Mouse (Mus musculus) neural tube, embryonic 10.5 days (tissue): ENCODE results near the gene Col2a1.

ENCODE experiments used
- DNase-seq: peaks from one replicate; pipeline ENCODE4 v3.0.0-alpha.2; 2017; ENCODE audit warnings: low spot score; ENCODE audit errors: extremely low spot score

The Col2a1 gene

GRCm38 (mm10) chr15:97963989-97964835, 40.3 kb downstream of the Col2a1 start, which contains the start of gene Tmem106c:
Gene Tmem106c, plus strand, starts transcription at chr15:97964200.
- DNase-seq = peak; percentile 99

- no peak for DNase-seq
Measured at GRCm38 (mm10) chr15:97963329-97963988, 41.0 kb downstream of the Col2a1 start.

- DNase-seq = no peak
Measured at GRCm38 (mm10) chr15:97956416-97956815, 48.1 kb downstream of the Col2a1 start.

- no peak for DNase-seq
Measured at GRCm38 (mm10) chr15:97955742-97956141, 48.8 kb downstream of the Col2a1 start.

- DNase-seq = no peak
Measured at GRCm38 (mm10) chr15:97955286-97955685, 49.2 kb downstream of the Col2a1 start.

- DNase-seq = no peak
Measured at GRCm38 (mm10) chr15:97954671-97955070, 49.8 kb downstream of the Col2a1 start.

GRCm38 (mm10) chr15:97952889-97953189, 51.7 kb downstream of the Col2a1 start:
- DNase-seq = no peak

- DNase-seq = peak; percentile 84
Measured at GRCm38 (mm10) chr15:97952137-97952888, 52.2 kb downstream of the Col2a1 start.

GRCm38 (mm10) chr15:97950240-97950639, 54.3 kb downstream of the Col2a1 start:
- DNase-seq = no peak

GRCm38 (mm10) chr15:97949706-97950105, 54.8 kb downstream of the Col2a1 start:
- DNase-seq = no peak

GRCm38 (mm10) chr15:97948720-97949119, 55.8 kb downstream of the Col2a1 start:
- no peak for DNase-seq

- no peak for DNase-seq
Measured at GRCm38 (mm10) chr15:97945656-97946315, 58.7 kb downstream of the Col2a1 start.

GRCm38 (mm10) chr15:97944919-97945574, 59.4 kb downstream of the Col2a1 start:
- DNase-seq = no peak

- no peak for DNase-seq
Measured at GRCm38 (mm10) chr15:97943356-97943755, 61.1 kb downstream of the Col2a1 start.

GRCm38 (mm10) chr15:97942538-97942937, 62.0 kb downstream of the Col2a1 start:
- no peak for DNase-seq

- no peak for DNase-seq
Measured at GRCm38 (mm10) chr15:97941306-97941705, 63.2 kb downstream of the Col2a1 start.

GRCm38 (mm10) chr15:97940088-97940487, 64.4 kb downstream of the Col2a1 start:
- no peak for DNase-seq

GRCm38 (mm10) chr15:97938580-97938979, 65.9 kb downstream of the Col2a1 start:
- no peak for DNase-seq

- DNase-seq = no peak
Measured at GRCm38 (mm10) chr15:97932441-97932840, 72.1 kb downstream of the Col2a1 start.

GRCm38 (mm10) chr15:97929259-97929824, 75.2 kb downstream of the Col2a1 start:
- no peak for DNase-seq

- no peak for DNase-seq
Measured at GRCm38 (mm10) chr15:97927821-97928220, 76.7 kb downstream of the Col2a1 start.
